Mouse (Mus musculus) heart, embryonic 12.5 days (tissue): ENCODE results near the gene Ube2f. TPM values are rescaled to one million over a fixed set of nuclear protein-coding genes. Genes with fewer than 3 reads are reported as not detected.

Experiments used
- ATAC-seq: fragments of 200-750 bp; cut with Nextera tagmentation; 2 replicates; pipeline ENCODE4 v1.8.0; 2017; ENCODE audit warnings: moderate TSS enrichment, moderate library complexity; ENCODE audit not compliant: insufficient number of reproducible peaks, low FRiP score
- H3K27ac ChIP-seq: fragments of 300-500 bp; sonication (generic); 2 replicates; pipeline ENCODE4 v1.5.1; 2016; ENCODE audit warnings: mild to moderate bottlenecking, moderate library complexity; ENCODE audit not compliant: poor library complexity, severe bottlenecking
- H3K27me3 ChIP-seq: fragments of 300-500 bp; sonication (generic); replicated peaks from 2 replicates; pipeline ENCODE4 v1.6.1; 2016; ENCODE audit warnings: mild to moderate bottlenecking, moderate library complexity
- H3K36me3 ChIP-seq: fragments of 300-500 bp; sonication (generic); 2 replicates; pipeline ENCODE4 v1.6.1; 2016; ENCODE audit warnings: mild to moderate bottlenecking, moderate library complexity
- H3K4me1 ChIP-seq: fragments of 300-500 bp; sonication (generic); replicated peaks from 2 replicates; pipeline ENCODE4 v1.6.1; 2016; ENCODE audit warnings: mild to moderate bottlenecking
- H3K4me2 ChIP-seq: fragments of 300-500 bp; sonication (generic); 2 replicates; pipeline ENCODE4 v1.6.1; 2016; ENCODE audit warnings: mild to moderate bottlenecking, moderate library complexity
- H3K4me3 ChIP-seq: fragments of 300-500 bp; sonication (generic); 2 replicates; pipeline ENCODE4 v1.5.1; 2016; ENCODE audit warnings: mild to moderate bottlenecking
- H3K9ac ChIP-seq: fragments of 300-500 bp; sonication (generic); 2 replicates; pipeline ENCODE4 v1.6.1; 2016; ENCODE audit warnings: mild to moderate bottlenecking, moderate library complexity
- H3K9me3 ChIP-seq: fragments of 300-500 bp; sonication (generic); replicated peaks from 2 replicates; pipeline ENCODE4 v1.6.1; 2016; ENCODE audit warnings: mild to moderate bottlenecking, moderate library complexity
- WGBS: fragments of 180-500 bp; shearing (Covaris S2); methylation state at CpG from one replicate; pipeline ENCODE4 v1.1.7; 2016; 5-methylcytosine and 5-hydroxymethylcytosine counted together
- polyA plus RNA-seq: library from polyadenylated mRNA; unstranded; fragments of >200 nt; fragmentation: Nextera tagmentation; extraction: Ambion mirVana; gene quantifications from 2 replicates; pipeline ENCODE4 v1.2.1, GENCODE M21; 2016

Gene Ube2f
- polyA plus RNA-seq, 1 experiment from 2014 or later: 65.2 TPM

DNA sequence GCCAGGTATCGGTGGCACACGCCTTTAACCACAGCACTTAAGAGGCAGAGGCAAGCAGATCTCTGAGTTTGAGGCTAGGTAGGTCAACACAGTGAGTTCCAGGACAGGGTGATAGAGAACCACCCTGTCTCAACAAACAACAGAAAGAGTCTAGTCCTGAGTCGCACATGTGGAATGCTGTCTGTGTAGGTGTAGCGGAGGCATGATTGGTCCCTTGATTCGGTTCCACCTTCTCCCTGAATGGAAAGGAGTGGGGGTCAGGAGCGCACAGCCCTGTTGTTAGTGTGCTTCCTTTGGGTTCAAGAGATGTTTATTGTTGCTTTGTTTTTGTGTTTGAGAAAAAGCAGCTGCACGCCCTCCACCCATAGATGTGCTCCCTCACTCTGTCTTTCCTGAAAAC lies 12.4 kb downstream of the Ube2f start:
- no peak overlapping the region for H3K4me2 ChIP-seq
- peaks cover 13% of the 10 kb centered on the region for H3K4me1 ChIP-seq
- H3K36me3 ChIP-seq: peaks cover 22% of the 10 kb centered on the region
- no peak for ATAC-seq
- no peak overlapping the region for H3K4me3 ChIP-seq
- H3K9ac ChIP-seq: no peak overlapping the region
- no peaks in the 10 kb centered on the region for H3K27me3 ChIP-seq
- H3K9me3 ChIP-seq: no peaks in the 10 kb centered on the region
- 88% methylated on average over 7 of the region's 7 CpGs for WGBS
- H3K27ac ChIP-seq: no peak overlapping the region

DNA sequence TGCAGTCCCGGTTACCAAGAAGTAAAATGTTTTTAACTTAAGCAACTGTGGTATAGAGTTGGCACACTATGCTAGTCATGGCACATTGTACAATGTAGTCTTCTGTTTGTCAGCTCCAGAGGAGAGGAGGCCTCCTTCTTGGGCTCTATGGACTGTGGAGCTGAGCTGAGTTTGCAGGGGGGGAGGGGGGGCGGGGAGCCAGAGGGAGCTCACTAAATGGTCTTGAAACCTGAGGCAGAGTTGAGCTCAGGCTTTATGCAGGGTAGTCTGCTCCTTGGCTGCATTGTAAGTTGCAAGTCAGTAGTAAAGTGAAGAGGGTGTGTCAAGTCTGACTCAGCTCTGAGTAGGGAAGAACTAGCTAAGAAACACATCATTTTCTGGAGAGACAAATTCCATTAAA lies 22.2 kb downstream of the Ube2f start:
- Histone ChIP-seq H3K36me3 (peaks cover 32% of the 10 kb centered on the region), H3K4me3 (no peak overlapping the region), H3K9me3 (no peaks in the 10 kb centered on the region), H3K4me1 (no peaks in the 10 kb centered on the region), H3K27me3 (no peaks in the 10 kb centered on the region), H3K4me2 (no peak overlapping the region), H3K27ac (no peak overlapping the region), H3K9ac (no peak overlapping the region)
- WGBS: 83% methylated on average over 2 of the region's 2 CpGs
- no peak for ATAC-seq

- peaks cover 68% of the 10 kb centered on the region for H3K36me3 ChIP-seq
- no peak overlapping the region for H3K4me2 ChIP-seq
- H3K9ac ChIP-seq: no peak overlapping the region
- WGBS: 93% methylated on average over 4 of the region's 4 CpGs
- H3K4me1 ChIP-seq: no peaks in the 10 kb centered on the region
- H3K9me3 ChIP-seq: no peaks in the 10 kb centered on the region
- H3K27ac ChIP-seq: no peak overlapping the region
- no peaks in the 10 kb centered on the region for H3K27me3 ChIP-seq
- no peak overlapping the region for H3K4me3 ChIP-seq
- ATAC-seq: no peak
These were observed 26.5 kb downstream of the Ube2f start for GRCm38 (mm10) chr1:91276581-91276980.

- Histone ChIP-seq H3K27me3 (no peaks in the 10 kb centered on the region), H3K4me1 (no peaks in the 10 kb centered on the region), H3K36me3 (peaks cover 68% of the 10 kb centered on the region), H3K9ac (no peak overlapping the region), H3K4me3 (no peak overlapping the region), H3K27ac (no peak overlapping the region), H3K4me2 (no peak overlapping the region), H3K9me3 (no peaks in the 10 kb centered on the region)
- 81% methylated on average over 2 of the region's 2 CpGs for WGBS
- no peak for ATAC-seq
These were observed 27.4 kb downstream of the Ube2f start for GRCm38 (mm10) chr1:91277480-91277879.

GRCm38 (mm10) chr1:91278410-91279119 lies 28.5 kb downstream of the Ube2f start:
- WGBS: 91% methylated on average over 3 of the region's 3 CpGs
- Histone ChIP-seq H3K9me3 (no peaks in the 10 kb centered on the region), H3K27me3 (no peaks in the 10 kb centered on the region), H3K4me2 (no peak overlapping the region), H3K4me1 (no peaks in the 10 kb centered on the region), H3K4me3 (no peak overlapping the region), H3K27ac (no peak overlapping the region), H3K36me3 (peaks cover 70% of the 10 kb centered on the region), H3K9ac (no peak overlapping the region)
- ATAC-seq: peak; percentile 77; the same call in 1 of the 2 replicates

GRCm38 (mm10) chr1:91279126-91279525 lies 29.0 kb downstream of the Ube2f start:
- Histone ChIP-seq H3K4me3 (no peak overlapping the region), H3K4me2 (no peak overlapping the region), H3K27ac (no peak overlapping the region), H3K36me3 (peaks cover 71% of the 10 kb centered on the region), H3K4me1 (no peaks in the 10 kb centered on the region), H3K27me3 (no peaks in the 10 kb centered on the region), H3K9ac (no peak overlapping the region), H3K9me3 (no peaks in the 10 kb centered on the region)
- WGBS: 76% methylated on average over 1 of the region's 1 CpGs
- no peak for ATAC-seq

- Histone ChIP-seq H3K9ac (no peak overlapping the region), H3K9me3 (no peaks in the 10 kb centered on the region), H3K36me3 (peaks cover 76% of the 10 kb centered on the region), H3K4me3 (no peak overlapping the region), H3K4me1 (no peaks in the 10 kb centered on the region), H3K27me3 (no peaks in the 10 kb centered on the region), H3K27ac (no peak overlapping the region), H3K4me2 (no peak overlapping the region)
- 69% methylated on average over 1 of the region's 1 CpGs for WGBS
- no peak for ATAC-seq
These were observed 32.5 kb downstream of the Ube2f start for GRCm38 (mm10) chr1:91282582-91282981.

DNA sequence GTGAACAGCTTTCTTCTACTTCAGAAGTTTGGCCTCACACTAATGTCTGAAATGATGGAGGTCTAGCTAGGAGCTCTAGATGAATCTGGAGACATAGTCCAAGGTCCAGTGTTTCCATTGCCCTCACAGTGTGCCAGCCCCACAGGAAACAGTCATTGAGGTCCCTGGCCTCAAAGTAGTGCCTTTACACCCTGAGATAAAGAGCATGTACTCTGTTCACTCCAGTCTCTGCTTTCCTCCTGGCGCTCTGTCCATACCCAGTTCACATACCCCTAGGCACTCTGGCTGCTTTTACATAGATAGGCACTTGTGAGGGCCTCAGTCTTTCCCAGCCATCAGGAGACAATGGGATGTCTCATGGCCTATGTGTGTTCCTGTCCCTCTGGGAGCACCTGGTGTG lies 39.3 kb downstream of the Ube2f start:
- no peaks in the 10 kb centered on the region for H3K27me3 ChIP-seq
- ATAC-seq: no peak
- H3K36me3 ChIP-seq: peaks cover 55% of the 10 kb centered on the region
- WGBS: 100% methylated on average over 1 of the region's 1 CpGs
- H3K27ac ChIP-seq: no peak overlapping the region
- H3K9ac ChIP-seq: no peak overlapping the region
- no peak overlapping the region for H3K4me2 ChIP-seq
- H3K4me3 ChIP-seq: no peak overlapping the region
- H3K9me3 ChIP-seq: no peaks in the 10 kb centered on the region
- no peaks in the 10 kb centered on the region for H3K4me1 ChIP-seq

DNA sequence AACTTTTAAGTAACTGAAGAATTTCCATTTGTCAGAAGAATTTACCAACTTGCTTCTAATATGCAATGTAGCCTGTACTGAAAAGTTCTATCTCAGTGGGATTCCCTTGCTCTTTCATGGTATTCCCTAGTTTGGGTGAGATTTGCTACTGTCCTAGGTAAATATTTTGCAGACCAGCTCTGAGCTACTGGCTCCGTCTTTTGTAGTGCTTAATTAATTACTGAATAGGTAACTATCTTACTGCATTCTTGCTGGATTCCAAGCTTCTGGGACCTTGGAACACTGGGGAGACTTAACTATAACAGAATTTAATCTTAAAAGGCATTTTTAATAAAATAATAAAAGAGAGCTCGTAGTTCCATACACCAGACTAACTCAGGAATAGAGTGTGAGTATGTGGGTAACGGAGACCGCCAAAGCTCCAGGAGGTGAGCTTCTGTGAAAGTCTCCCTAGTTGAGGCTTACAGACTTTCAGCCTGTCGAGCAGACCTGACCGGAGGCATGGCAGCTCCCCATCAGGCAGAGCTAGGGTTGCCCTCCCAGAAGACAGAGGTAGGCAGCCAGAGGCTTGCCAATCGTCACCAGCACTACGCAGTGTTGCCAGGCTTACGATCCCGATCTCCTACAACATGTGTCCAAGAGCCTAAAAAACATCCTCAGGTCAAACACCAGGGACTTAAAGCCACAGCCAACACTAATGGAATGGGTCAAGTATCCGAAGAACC lies 42.2 kb downstream of the Ube2f start:
- H3K4me3 ChIP-seq: no peak overlapping the region
- ATAC-seq: no peak
- H3K4me1 ChIP-seq: no peaks in the 10 kb centered on the region
- no peak overlapping the region for H3K27ac ChIP-seq
- H3K27me3 ChIP-seq: no peaks in the 10 kb centered on the region
- no peak overlapping the region for H3K9ac ChIP-seq
- no peak overlapping the region for H3K4me2 ChIP-seq
- H3K36me3 ChIP-seq: peaks cover 36% of the 10 kb centered on the region
- no peaks in the 10 kb centered on the region for H3K9me3 ChIP-seq
- 88% methylated on average over 11 of the region's 11 CpGs for WGBS

DNA sequence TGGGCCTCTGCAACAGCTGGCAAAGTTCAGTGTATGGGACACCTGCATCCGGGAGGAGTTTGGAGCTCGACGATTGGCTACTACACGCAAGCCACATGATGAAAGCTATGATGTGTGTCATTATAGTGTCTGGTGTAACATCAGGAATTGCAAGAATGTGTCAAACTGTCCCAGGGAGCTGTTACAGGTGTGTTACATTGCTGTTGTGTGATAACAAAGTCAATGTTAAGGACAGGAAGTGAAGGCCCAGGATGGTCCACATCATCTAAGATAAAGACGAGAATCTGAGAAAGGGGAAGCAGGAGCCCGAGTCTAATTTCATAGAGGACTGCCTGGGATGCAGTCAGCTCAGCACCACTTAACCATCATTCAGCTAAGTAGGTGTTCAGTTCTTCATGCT lies 45.4 kb downstream of the Ube2f start:
- no peaks in the 10 kb centered on the region for H3K9me3 ChIP-seq

GRCm38 (mm10) chr1:91297799-91298744 lies 48.0 kb downstream of the Ube2f start, which contains the start of gene Scly:
Gene Scly, plus strand, starts transcription at chr1:91298338.
- peak within 1 kb of the TSS; percentile 76 for H3K9ac ChIP-seq
- no peaks in the 10 kb centered on the region for H3K9me3 ChIP-seq
- H3K27ac ChIP-seq: no peak within 1 kb of the TSS
- peak within 1 kb of the TSS; percentile 84 for H3K4me2 ChIP-seq
- H3K4me3 ChIP-seq: peak within 1 kb of the TSS; percentile 78
- peak; percentile 100 for ATAC-seq
- H3K4me1 ChIP-seq: peaks cover 10% of the 10 kb centered on the region
- H3K36me3 ChIP-seq: peaks cover 21% of the 10 kb centered on the region
- WGBS: under 1% methylated on average over 65 of the region's 65 CpGs
- no peaks in the 10 kb centered on the region for H3K27me3 ChIP-seq

More for the DNA sequence above, 45.4 kb downstream of the Ube2f start:
- Histone ChIP-seq H3K27ac (no peak overlapping the region), H3K4me1 (peaks cover 10% of the 10 kb centered on the region), H3K36me3 (peaks cover 19% of the 10 kb centered on the region), H3K27me3 (no peaks in the 10 kb centered on the region), H3K4me3 (no peak overlapping the region), H3K4me2 (no peak overlapping the region), H3K9ac (no peak overlapping the region)
- no peak for ATAC-seq
- WGBS: 81% methylated on average over 6 of the region's 6 CpGs
